Mouse (Mus musculus) neural tube, embryonic 11.5 days (tissue): ENCODE measurements around the gene Dock4. TPM values are rescaled to one million over a fixed set of nuclear protein-coding genes. Genes with fewer than 3 reads are reported as not detected.

Experiments used
- ATAC-seq: fragments of 200-750 bp; cut with Nextera tagmentation; 2 replicates; pipeline ENCODE4 v1.8.0; 2017; ENCODE audit warnings: moderate number of reproducible peaks, mild to moderate bottlenecking, moderate TSS enrichment, moderate library complexity; ENCODE audit not compliant: insufficient read depth, low FRiP score, low TSS enrichment
- DNase-seq: peaks from one replicate; pipeline ENCODE4 v3.0.0-alpha.2; 2015; ENCODE audit warnings: low spot score
- H3K27ac ChIP-seq: fragments of 300-500 bp; sonication (generic); 2 replicates; pipeline ENCODE4 v1.5.1; 2014; ENCODE audit warnings: low read depth, mild to moderate bottlenecking, low read length
- H3K27me3 ChIP-seq: fragments of 300-500 bp; sonication (generic); 2 replicates; pipeline ENCODE4 v1.6.1; 2014; ENCODE audit warnings: mild to moderate bottlenecking, low read length, mixed read lengths; ENCODE audit not compliant: control insufficient read depth, insufficient read depth
- H3K36me3 ChIP-seq: fragments of 300-500 bp; sonication (generic); 2 replicates; pipeline ENCODE4 v1.6.1; 2014; ENCODE audit warnings: mild to moderate bottlenecking, low read length, moderate library complexity, mixed read lengths; ENCODE audit not compliant: control insufficient read depth, insufficient read depth
- H3K4me1 ChIP-seq: fragments of 300-500 bp; sonication (generic); 2 replicates; pipeline ENCODE4 v1.6.1; 2014; ENCODE audit warnings: low read length, mixed read lengths; ENCODE audit not compliant: control insufficient read depth, insufficient read depth
- H3K4me2 ChIP-seq: fragments of 300-500 bp; sonication (generic); 2 replicates; pipeline ENCODE4 v1.6.1; 2014; ENCODE audit warnings: low read depth, mild to moderate bottlenecking, moderate library complexity
- H3K4me3 ChIP-seq: fragments of 300-500 bp; sonication (generic); 2 replicates; pipeline ENCODE4 v1.5.1; 2014; ENCODE audit warnings: low read depth, low read length
- H3K9ac ChIP-seq: fragments of 300-500 bp; sonication (generic); 2 replicates; pipeline ENCODE4 v1.6.1; 2014; ENCODE audit warnings: mild to moderate bottlenecking, low read length
- H3K9me3 ChIP-seq: fragments of 300-500 bp; sonication (generic); 2 replicates; pipeline ENCODE4 v1.6.1; 2016; ENCODE audit warnings: low read length; ENCODE audit not compliant: control insufficient read depth
- WGBS: fragments of 180-500 bp; shearing (Covaris S2); extraction: QIAGEN DNeasy Blood & Tissue Kit; methylation state at CpG from one replicate; pipeline ENCODE4 v1.1.7; 2014; 5-methylcytosine and 5-hydroxymethylcytosine counted together
- polyA plus RNA-seq: library from polyadenylated mRNA; unstranded; fragments of >200 nt; fragmentation: Nextera tagmentation; extraction: Ambion mirVana; gene quantifications from 2 replicates; pipeline ENCODE4 v1.2.1, GENCODE M21; 2014

The Dock4 gene
- polyA plus RNA-seq, 1 experiment from 2014 or later, result 19.6 TPM

DNA sequence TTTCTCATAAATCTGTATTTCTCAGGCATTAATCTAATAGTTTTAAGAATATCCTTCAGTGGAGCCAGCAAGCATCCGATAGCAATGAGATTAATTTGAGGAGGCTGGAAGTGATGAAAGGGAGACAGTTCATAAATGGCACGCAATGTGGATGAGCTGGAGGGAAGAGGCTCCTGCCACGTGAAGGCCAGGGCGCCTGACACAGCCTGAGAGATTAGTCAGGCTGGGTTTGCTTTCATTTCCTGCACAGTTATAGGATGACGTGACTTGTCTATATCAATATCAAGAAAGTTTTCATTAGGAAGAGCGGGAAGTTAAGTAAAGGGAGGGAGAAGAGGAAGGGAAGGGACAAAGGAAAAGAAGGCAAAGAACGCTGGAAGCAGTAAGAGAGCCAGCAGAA lies 150.3 kb downstream of the Dock4 start:
- Histone ChIP-seq H3K9me3 (no peaks in the 10 kb centered on the region), H3K4me1 (no peaks in the 10 kb centered on the region), H3K4me3 (no peak overlapping the region), H3K27me3 (no peaks in the 10 kb centered on the region), H3K36me3 (no peaks in the 10 kb centered on the region), H3K27ac (no peak overlapping the region), H3K4me2 (no peak overlapping the region), H3K9ac (no peak overlapping the region)
- 80% methylated on average over 7 of the region's 7 CpGs for WGBS
- DNase-seq (no peak), ATAC-seq (no peak)

DNA sequence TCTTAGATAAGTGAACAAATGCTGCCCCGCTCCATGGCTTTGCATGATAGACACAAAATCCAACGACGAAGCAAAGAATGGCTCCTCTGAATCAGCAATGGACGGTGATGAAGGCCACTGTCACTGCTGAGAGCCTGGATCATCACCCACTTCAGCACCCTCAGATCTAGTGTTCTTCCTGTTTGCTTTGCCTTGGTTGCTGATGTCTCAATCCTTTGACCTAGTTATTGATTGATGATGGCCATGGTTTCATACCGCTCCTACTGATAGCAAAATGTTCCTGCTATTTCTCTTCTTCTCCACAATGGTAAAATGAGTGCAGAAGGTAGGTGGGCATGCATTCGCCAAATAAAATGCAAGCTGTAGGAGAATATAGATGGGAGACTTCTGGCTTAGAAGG lies 150.7 kb downstream of the Dock4 start:
- H3K36me3 ChIP-seq, result no peaks in the 10 kb centered on the region
- no peaks in the 10 kb centered on the region for H3K27me3 ChIP-seq
- H3K4me1 ChIP-seq, result no peaks in the 10 kb centered on the region
- no peak overlapping the region for H3K4me2 ChIP-seq
- WGBS, result 91% methylated on average over 6 of the region's 6 CpGs
- no peak for DNase-seq
- H3K9me3 ChIP-seq, result no peaks in the 10 kb centered on the region
- no peak for ATAC-seq
- no peak overlapping the region for H3K9ac ChIP-seq
- no peak overlapping the region for H3K27ac ChIP-seq
- no peak overlapping the region for H3K4me3 ChIP-seq

DNA sequence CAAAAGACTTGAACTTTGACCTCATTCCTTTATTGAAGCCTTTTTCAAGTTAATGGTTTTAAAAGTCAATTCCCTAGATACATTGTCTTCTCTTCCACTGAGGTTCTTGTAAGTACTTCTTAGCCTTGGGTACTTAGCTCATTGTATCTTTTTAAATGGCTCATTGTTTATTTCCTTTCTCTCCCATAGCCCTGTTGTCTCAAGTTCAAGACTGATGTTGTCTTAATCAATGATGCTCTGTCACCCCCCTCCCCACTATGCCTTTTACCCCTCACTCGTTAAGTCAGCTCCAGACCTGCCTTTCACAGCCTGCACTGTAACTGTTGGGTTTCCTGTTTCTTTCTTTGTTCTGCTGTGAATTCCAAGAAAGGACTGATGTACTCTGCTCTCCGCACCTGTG lies 154.2 kb downstream of the Dock4 start:
- Histone ChIP-seq H3K27me3 (no peaks in the 10 kb centered on the region), H3K9ac (no peak overlapping the region), H3K9me3 (no peaks in the 10 kb centered on the region), H3K4me2 (no peak overlapping the region), H3K36me3 (no peaks in the 10 kb centered on the region), H3K4me3 (no peak overlapping the region), H3K27ac (no peak overlapping the region), H3K4me1 (no peaks in the 10 kb centered on the region)
- no peak for ATAC-seq
- DNase-seq, result no peak
- WGBS, result 69% methylated on average over 2 of the region's 2 CpGs

DNA sequence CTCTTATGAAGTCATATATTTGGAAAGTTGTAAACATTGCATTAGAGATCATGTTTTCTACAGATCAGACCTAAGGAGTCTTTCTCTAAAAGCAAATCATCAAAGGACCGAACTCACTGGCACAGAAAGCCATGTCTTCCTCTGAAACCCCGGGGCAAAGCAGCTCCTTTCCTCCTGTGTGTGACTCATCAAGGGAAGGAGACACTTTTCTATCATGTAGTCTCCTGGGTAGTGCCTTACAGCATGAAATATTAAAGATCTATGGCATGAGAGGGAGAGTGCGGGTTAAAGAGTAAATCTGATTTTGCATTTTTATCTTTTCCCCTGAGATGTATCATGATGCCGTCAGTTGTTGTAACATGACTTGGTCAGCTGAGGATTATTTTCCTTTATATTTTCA lies 159.8 kb downstream of the Dock4 start:
- WGBS, result 84% methylated on average over 4 of the region's 4 CpGs
- H3K4me1 ChIP-seq, result no peaks in the 10 kb centered on the region
- no peak overlapping the region for H3K9ac ChIP-seq
- H3K9me3 ChIP-seq, result no peaks in the 10 kb centered on the region
- DNase-seq (no peak), ATAC-seq (no peak)
- no peak overlapping the region for H3K27ac ChIP-seq
- no peaks in the 10 kb centered on the region for H3K27me3 ChIP-seq
- H3K4me2 ChIP-seq, result no peak overlapping the region
- H3K4me3 ChIP-seq, result no peak overlapping the region
- no peaks in the 10 kb centered on the region for H3K36me3 ChIP-seq

DNA sequence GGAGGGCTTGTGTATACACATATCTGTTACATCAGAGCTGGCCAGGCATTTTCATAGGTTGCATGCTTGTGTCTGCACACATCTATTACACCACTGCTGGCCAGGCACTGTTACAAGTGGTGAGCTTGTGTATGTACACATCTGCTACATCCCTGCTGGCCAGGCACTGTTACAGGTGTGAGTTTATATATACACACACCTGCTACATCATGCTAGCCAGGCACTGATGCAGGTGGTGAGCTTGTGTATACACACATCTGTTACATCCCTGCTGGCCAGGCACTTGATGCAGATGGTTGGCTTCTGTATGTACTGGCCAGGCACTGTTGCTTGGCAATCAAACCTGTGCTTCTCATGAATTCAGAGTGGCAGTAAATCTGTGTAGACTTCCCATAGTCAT lies 177.2 kb downstream of the Dock4 start:
- Histone ChIP-seq H3K4me2 (no peak overlapping the region), H3K27ac (no peak overlapping the region), H3K9me3 (no peaks in the 10 kb centered on the region), H3K36me3 (no peaks in the 10 kb centered on the region), H3K9ac (no peak overlapping the region), H3K4me1 (no peaks in the 10 kb centered on the region), H3K27me3 (no peaks in the 10 kb centered on the region), H3K4me3 (no peak overlapping the region)
- no peak for ATAC-seq
- DNase-seq, result no peak

DNA sequence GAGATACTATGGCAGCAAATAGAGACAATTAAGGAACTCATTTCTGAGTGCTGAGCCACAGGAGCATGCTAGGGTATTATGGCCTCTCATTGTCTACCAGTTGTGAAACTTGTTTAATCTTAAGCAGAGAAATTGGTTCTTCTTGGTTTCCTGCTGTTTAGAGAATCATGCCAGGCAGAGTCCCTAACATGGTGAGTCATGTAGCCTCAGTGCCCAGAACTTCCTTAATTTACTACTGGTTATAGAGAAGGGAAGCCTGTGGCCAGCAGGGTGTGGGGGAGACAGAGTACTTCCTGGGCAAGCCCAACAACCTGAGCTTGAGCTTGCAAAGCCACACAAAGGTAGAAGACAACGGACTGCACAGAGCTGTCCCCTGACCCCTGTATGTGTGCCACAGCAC lies 180.8 kb downstream of the Dock4 start:
- Histone ChIP-seq H3K27me3 (no peaks in the 10 kb centered on the region), H3K36me3 (no peaks in the 10 kb centered on the region), H3K4me1 (no peaks in the 10 kb centered on the region), H3K9me3 (no peaks in the 10 kb centered on the region), H3K9ac (no peak overlapping the region), H3K4me2 (no peak overlapping the region), H3K27ac (no peak overlapping the region), H3K4me3 (no peak overlapping the region)
- no peak for DNase-seq
- no peak for ATAC-seq
- WGBS, result 90% methylated on average over 1 of the region's 1 CpGs

DNA sequence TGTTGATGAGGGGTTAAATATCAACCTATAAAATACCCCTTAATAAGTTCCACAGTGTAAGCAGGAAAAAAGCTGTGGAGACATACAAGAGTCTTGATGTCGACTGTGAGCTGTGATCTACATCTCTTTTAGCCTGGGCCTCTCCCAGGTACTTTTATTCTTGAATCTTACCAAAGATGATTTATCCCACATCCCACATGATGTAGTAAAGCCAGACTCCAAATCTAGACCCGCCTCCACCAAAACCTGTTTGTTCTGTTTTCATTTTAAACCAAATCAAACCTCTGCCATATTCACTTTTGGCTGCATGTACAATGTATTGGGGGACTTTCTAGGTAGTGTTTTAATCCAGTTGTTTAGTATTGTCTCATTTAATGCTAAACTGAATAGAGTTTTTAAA lies 187.5 kb downstream of the Dock4 start:
- WGBS, result 90% methylated on average over 2 of the region's 2 CpGs
- ATAC-seq (no peak), DNase-seq (no peak)
- Histone ChIP-seq H3K27me3 (no peaks in the 10 kb centered on the region), H3K4me2 (no peak overlapping the region), H3K4me3 (no peak overlapping the region), H3K9ac (no peak overlapping the region), H3K9me3 (no peaks in the 10 kb centered on the region), H3K27ac (no peak overlapping the region), H3K36me3 (no peaks in the 10 kb centered on the region), H3K4me1 (no peaks in the 10 kb centered on the region)

DNA sequence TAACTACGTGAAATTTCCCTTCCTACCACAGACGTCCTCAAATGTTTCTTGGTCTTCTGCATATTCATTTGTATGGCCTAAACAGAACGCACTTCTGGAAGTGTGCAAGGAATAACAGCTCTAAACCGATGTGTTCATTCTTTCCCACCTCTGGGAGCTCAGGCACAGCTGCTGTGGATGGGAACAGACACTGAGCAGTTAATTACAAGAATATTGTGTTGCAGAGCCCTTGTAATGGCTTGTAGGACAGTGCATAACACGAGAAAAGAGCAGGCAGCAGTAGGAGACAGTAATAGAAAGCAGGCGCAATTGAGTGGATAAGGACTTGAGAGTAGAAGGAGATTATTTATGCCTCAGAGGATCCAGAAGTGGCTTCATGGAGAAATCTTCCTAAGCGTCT lies 188.4 kb downstream of the Dock4 start:
- Histone ChIP-seq H3K4me2 (no peak overlapping the region), H3K9me3 (no peaks in the 10 kb centered on the region), H3K36me3 (no peaks in the 10 kb centered on the region), H3K4me1 (no peaks in the 10 kb centered on the region), H3K27ac (no peak overlapping the region), H3K9ac (no peak overlapping the region), H3K27me3 (no peaks in the 10 kb centered on the region), H3K4me3 (no peak overlapping the region)
- 87% methylated on average over 7 of the region's 7 CpGs for WGBS
- DNase-seq (no peak), ATAC-seq (no peak)

DNA sequence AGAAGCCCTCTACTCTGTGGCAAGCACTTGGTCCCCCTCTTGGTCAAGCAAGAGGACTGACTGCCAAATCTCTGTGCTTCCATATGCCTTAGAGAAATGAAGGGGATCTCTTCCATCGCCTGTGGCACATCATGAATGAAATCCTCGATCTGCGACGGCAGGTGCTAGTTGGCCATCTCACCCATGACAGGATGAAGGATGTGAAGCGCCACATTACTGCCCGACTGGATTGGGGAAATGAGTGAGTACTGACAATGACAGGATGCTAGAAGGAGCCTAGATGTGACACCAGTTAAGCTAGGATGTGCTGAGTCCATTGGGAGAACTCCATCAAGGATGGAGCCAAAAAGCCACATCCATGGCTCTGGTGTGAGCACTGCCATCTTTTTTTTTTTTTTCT lies 190.2 kb downstream of the Dock4 start:
- no peak overlapping the region for H3K9ac ChIP-seq
- H3K9me3 ChIP-seq, result no peaks in the 10 kb centered on the region
- no peak for ATAC-seq
- no peak overlapping the region for H3K4me2 ChIP-seq
- no peak overlapping the region for H3K4me3 ChIP-seq
- no peak for DNase-seq
- no peaks in the 10 kb centered on the region for H3K27me3 ChIP-seq
- 95% methylated on average over 6 of the region's 6 CpGs for WGBS
- no peaks in the 10 kb centered on the region for H3K36me3 ChIP-seq
- H3K27ac ChIP-seq, result no peak overlapping the region
- H3K4me1 ChIP-seq, result no peaks in the 10 kb centered on the region
